Mouse (Mus musculus) MEL (cell line): Measurements from ENCODE around the gene Slc30a2.

ENCODE experiments used
- CHD1 ChIP-seq: IDR thresholded peaks from 2 replicates; pipeline ENCODE4 v1.6.1; 2012; ENCODE audit warnings: low read depth, mild to moderate bottlenecking, inconsistent platforms, low read length, improper control_type of control experiment
- CTCF ChIP-seq, 3 experiments: IDR thresholded peaks in 2 of 3; conservative IDR thresholded peaks in 1 of 3; 2 replicates each; pipeline ENCODE4 v1.5.1; 2011 to 2012; ENCODE audit warnings: low read length in 3 of 3, low read depth in 2 of 3, mild to moderate bottlenecking in 2 of 3, improper control_type of control experiment in 1 of 3, inconsistent platforms in 1 of 3, mixed read lengths in 1 of 3, moderate library complexity in 1 of 3; ENCODE audit not compliant: control insufficient read depth in 1 of 3, insufficient read depth in 1 of 3, poor library complexity in 1 of 3, severe bottlenecking in 1 of 3
- ELF1 ChIP-seq: IDR thresholded peaks from 2 replicates; pipeline ENCODE4 v1.6.1; 2014; ENCODE audit warnings: low read depth, mild to moderate bottlenecking, inconsistent platforms, low read length, improper control_type of control experiment, moderate library complexity
- EP300 ChIP-seq, 2 experiments: IDR thresholded peaks; 2 replicates each; pipeline ENCODE4 v1.6.1; 2011; ENCODE audit warnings: improper control_type of control experiment in 2 of 2, low read length in 2 of 2, low read depth in 1 of 2, mild to moderate bottlenecking in 1 of 2
- GABPA ChIP-seq: IDR thresholded peaks from 2 replicates; pipeline ENCODE4 v1.6.1; 2012; ENCODE audit warnings: low read depth, mild to moderate bottlenecking, inconsistent platforms, low read length, improper control_type of control experiment, moderate library complexity
- JUND ChIP-seq: IDR thresholded peaks from 2 replicates; pipeline ENCODE4 v1.6.1; 2011; ENCODE audit warnings: low read depth, mild to moderate bottlenecking, improper control_type of control experiment, low read length
- NRF1 ChIP-seq: IDR thresholded peaks from 2 replicates; pipeline ENCODE4 v1.6.1; 2014; ENCODE audit warnings: low read depth, mild to moderate bottlenecking, inconsistent platforms, low read length, improper control_type of control experiment, moderate library complexity; ENCODE audit not compliant: poor library complexity, insufficient read depth, severe bottlenecking
- POLR2A ChIP-seq, 2 experiments: IDR thresholded peaks; 2 replicates each; pipeline ENCODE4 v1.6.1; 2011 to 2012; ENCODE audit warnings: low read length in 2 of 2, mild to moderate bottlenecking in 2 of 2, control low read depth in 1 of 2, improper control_type of control experiment in 1 of 2, low read depth in 1 of 2, moderate library complexity in 1 of 2; ENCODE audit not compliant: control insufficient read depth in 1 of 2, insufficient read depth in 1 of 2, poor library complexity in 1 of 2
- POLR2AphosphoS2 ChIP-seq: IDR thresholded peaks from 2 replicates; pipeline ENCODE4 v1.6.1; 2011; ENCODE audit warnings: low read length, improper control_type of control experiment
- USF2 ChIP-seq, 2 experiments: IDR thresholded peaks; 2 replicates each; pipeline ENCODE4 v1.6.1; 2011 to 2012; ENCODE audit warnings: improper control_type of control experiment in 2 of 2, low read length in 2 of 2, borderline replicate concordance in 1 of 2, inconsistent platforms in 1 of 2, low read depth in 1 of 2, mild to moderate bottlenecking in 1 of 2; ENCODE audit not compliant: insufficient read depth in 1 of 2
- ZMIZ1 ChIP-seq: IDR thresholded peaks from 2 replicates; pipeline ENCODE4 v1.6.1; 2012; ENCODE audit warnings: low read depth, mild to moderate bottlenecking, inconsistent platforms, low read length, improper control_type of control experiment, moderate library complexity
- ZNF384 ChIP-seq: IDR thresholded peaks from 2 replicates; pipeline ENCODE4 v1.6.1; 2012; ENCODE audit warnings: low read depth, mild to moderate bottlenecking, inconsistent platforms, low read length, improper control_type of control experiment

- TF ChIP-seq JUND (no peak), CTCF (IDR thresholded peaks at IDR 0.05 in 2 of 3, conservative IDR thresholded peaks at IDR 0.05 in 1 of 3; ENCODE audit: control insufficient read depth in 1 of 3, insufficient read depth in 1 of 3, low read depth in 2 of 3, low read length in 3 of 3, poor library complexity in 1 of 3, severe bottlenecking in 1 of 3) (no peak), ELF1 (no peak), NRF1 (no peak), ZNF384 (no peak), GABPA (no peak), CHD1 (no peak), ZMIZ1 (no peak), POLR2AphosphoS2 (no peak), USF2 (IDR thresholded peaks at IDR 0.05; ENCODE audit: borderline replicate concordance in 1 of 2, insufficient read depth in 1 of 2, low read depth in 1 of 2, low read length in 2 of 2) (no peak), POLR2A (IDR thresholded peaks at IDR 0.05; ENCODE audit: control insufficient read depth in 1 of 2, insufficient read depth in 1 of 2, low read depth in 1 of 2, low read length in 2 of 2, poor library complexity in 1 of 2) (no peak), EP300 (IDR thresholded peaks at IDR 0.05; ENCODE audit: low read depth in 1 of 2, low read length in 2 of 2) (no peak)
These were observed 52.2 kb downstream of the Slc30a2 start for GRCm38 (mm10) chr4:134395142-134395541.
